Mouse (Mus musculus): Measurements from ENCODE around the gene Zfp524. TPM values are rescaled to one million over a fixed set of nuclear protein-coding genes. Genes with fewer than 3 reads are reported as not detected.

Gene Zfp524
- polyA plus RNA-seq, 1 experiment from 2014 or later = 9.1 TPM

DNA sequence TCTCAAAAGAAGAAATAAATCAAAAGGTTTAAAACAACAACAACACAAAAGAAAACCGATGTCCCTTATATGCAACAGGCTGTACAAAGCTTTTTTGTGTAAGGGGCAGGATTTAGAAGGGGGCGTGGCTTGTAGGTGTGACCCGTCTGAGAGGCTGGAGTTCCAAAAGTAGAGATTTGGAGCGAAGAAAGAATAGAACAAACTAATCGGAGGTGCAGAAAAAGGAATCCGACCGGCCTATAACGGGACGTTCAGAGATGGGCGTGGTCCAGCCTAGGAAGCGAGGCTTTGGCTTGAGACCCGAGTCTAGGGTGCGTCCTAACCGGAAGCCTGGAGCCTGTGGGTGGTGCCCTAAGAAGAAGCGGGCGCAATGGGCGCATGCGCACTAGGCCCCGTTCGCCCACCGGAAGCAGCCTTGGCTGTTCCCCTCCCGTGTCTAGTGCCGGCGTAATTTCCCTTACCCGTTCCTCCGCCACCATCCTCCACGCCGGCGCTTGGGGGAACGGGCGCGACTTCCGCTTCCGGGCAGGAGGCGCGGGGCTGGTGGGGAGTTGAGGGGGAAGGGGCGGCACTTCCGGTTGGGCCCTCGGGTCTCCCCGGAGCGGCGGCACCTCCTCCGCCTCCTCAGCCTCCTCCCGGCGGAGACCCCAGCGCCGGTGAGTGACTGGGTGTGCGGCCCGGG lies 5.9 kb downstream of the Zfp524 start, which contains the start of the genes Zfp865 and Ccdc106:
TSS of gene Zfp865 (plus strand) at position 377 of the 682 bp plus-strand sequence.
TSS of gene Ccdc106 (plus strand) at position 554 of the 682 bp plus-strand sequence.
- WGBS (ENCODE audit: insufficient replicate concordance) = under 1% methylated on average over 36 of the region's 49 CpGs
- peak; percentile 47; the same call in 1 of the 2 replicates for TF ChIP-seq EP300 (IDR thresholded peaks at IDR 0.05; ENCODE audit: low read depth)
- no peak for TF ChIP-seq CTCF (IDR thresholded peaks at IDR 0.05; ENCODE audit: low read depth)

DNA sequence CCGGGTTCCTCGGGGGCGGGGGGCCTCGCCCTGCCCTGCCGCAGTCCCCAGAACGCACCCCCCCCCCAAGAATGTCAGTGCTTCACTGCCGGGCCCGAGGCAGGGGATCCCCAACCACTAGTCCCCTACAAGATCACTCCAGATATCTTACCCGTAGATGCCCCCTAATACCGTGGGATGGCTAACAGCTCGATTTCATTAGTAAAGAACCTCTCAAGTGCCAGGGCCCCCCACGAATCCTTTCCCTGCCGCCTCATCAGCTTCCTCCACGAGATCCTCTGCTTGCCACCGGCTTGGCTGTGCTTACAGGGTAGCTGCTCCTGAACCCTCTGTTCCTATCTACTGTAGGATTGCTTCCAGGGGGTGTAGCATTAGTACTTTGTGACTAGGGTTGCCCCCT lies 6.5 kb downstream of the Zfp524 start:
- peaks cover 11% of the 10 kb centered on the region for H3K4me1 ChIP-seq (ENCODE audit: insufficient read depth)
- H3K27me3 ChIP-seq (ENCODE audit: insufficient read depth, low read length) = no peaks in the 10 kb centered on the region
- H3K36me3 ChIP-seq (replicated peaks; ENCODE audit: insufficient read depth, low read length) = peaks cover 21% of the 10 kb centered on the region
- H3K4me3 ChIP-seq (ENCODE audit: low read depth, low read length) = peak overlapping the region; percentile 99
- peak overlapping the region; percentile 99 for H3K9ac ChIP-seq (replicated peaks)
- ATAC-seq (no peak), DNase-seq (no peak)
- no peak for TF ChIP-seq EP300 (IDR thresholded peaks at IDR 0.05; ENCODE audit: low read depth)
- no peak for TF ChIP-seq CTCF (IDR thresholded peaks at IDR 0.05; ENCODE audit: low read depth)
- peak overlapping the region; percentile 99 for H3K27ac ChIP-seq (ENCODE audit: low read depth)
- H3K9me3 ChIP-seq (ENCODE audit: low read length) = no peaks in the 10 kb centered on the region
- peak overlapping the region; percentile 90 for H3K4me2 ChIP-seq (ENCODE audit: low read depth, low read length)
- under 1% methylated on average over 15 of the region's 15 CpGs for WGBS (ENCODE audit: insufficient replicate concordance)

More for the DNA sequence above, 5.9 kb downstream of the Zfp524 start, which contains the start of the genes Zfp865 and Ccdc106:
- peak; percentile 91 for ATAC-seq
- Histone ChIP-seq H3K9ac (replicated peaks) (peak within 1 kb of the TSS; percentile 99), H3K27ac (ENCODE audit: low read depth) (peak within 1 kb of the TSS; percentile 99), H3K4me1 (ENCODE audit: insufficient read depth) (peaks cover 13% of the 10 kb centered on the region), H3K36me3 (replicated peaks; ENCODE audit: insufficient read depth, low read length) (peaks cover 21% of the 10 kb centered on the region), H3K4me2 (ENCODE audit: low read depth, low read length) (peak within 1 kb of the TSS; percentile 90), H3K9me3 (ENCODE audit: low read length) (no peaks in the 10 kb centered on the region), H3K4me3 (ENCODE audit: low read depth, low read length) (peak within 1 kb of the TSS; percentile 99), H3K27me3 (ENCODE audit: insufficient read depth, low read length) (no peaks in the 10 kb centered on the region)
- DNase-seq = peak; percentile 98

DNA sequence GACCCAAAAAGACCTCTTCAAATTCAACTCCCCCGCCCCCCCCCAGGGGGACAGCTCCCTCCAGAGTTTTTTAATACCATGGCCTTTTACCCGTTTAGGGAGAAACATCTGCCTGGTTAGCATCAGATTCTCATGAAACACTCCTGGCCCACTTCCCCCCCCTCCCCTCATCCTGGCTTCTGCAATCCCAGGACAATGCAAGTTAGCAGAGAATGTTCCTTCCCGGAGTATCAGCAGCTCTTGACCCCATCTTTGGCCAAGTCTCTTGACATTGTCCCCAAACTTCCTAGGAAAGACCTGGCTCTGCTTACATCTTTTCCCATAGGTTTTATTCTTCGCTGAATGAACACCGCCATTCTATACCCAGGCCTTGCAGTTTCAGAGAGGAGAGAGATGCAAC lies 7.0 kb downstream of the Zfp524 start:
- peak overlapping the region; percentile 90 for H3K4me2 ChIP-seq (ENCODE audit: low read depth, low read length)
- DNase-seq (no peak), ATAC-seq (no peak)
- H3K36me3 ChIP-seq (replicated peaks; ENCODE audit: insufficient read depth, low read length) = peaks cover 21% of the 10 kb centered on the region
- WGBS (ENCODE audit: insufficient replicate concordance) = 44% methylated on average over 5 of the region's 5 CpGs
- no peaks in the 10 kb centered on the region for H3K9me3 ChIP-seq (ENCODE audit: low read length)
- H3K4me1 ChIP-seq (ENCODE audit: insufficient read depth) = peaks cover 6% of the 10 kb centered on the region; the same call in 1 of the 2 replicates
- peak overlapping the region; percentile 99 for H3K27ac ChIP-seq (ENCODE audit: low read depth)
- peak overlapping the region; percentile 99 for H3K9ac ChIP-seq (replicated peaks)
- peak overlapping the region; percentile 99 for H3K4me3 ChIP-seq (ENCODE audit: low read depth, low read length)
- no peaks in the 10 kb centered on the region for H3K27me3 ChIP-seq (ENCODE audit: insufficient read depth, low read length)
- TF ChIP-seq CTCF (IDR thresholded peaks at IDR 0.05; ENCODE audit: low read depth) (no peak), EP300 (IDR thresholded peaks at IDR 0.05; ENCODE audit: low read depth) (0 out of 2 replicates have a peak, but pooled peaks have one; percentile 8)

DNA sequence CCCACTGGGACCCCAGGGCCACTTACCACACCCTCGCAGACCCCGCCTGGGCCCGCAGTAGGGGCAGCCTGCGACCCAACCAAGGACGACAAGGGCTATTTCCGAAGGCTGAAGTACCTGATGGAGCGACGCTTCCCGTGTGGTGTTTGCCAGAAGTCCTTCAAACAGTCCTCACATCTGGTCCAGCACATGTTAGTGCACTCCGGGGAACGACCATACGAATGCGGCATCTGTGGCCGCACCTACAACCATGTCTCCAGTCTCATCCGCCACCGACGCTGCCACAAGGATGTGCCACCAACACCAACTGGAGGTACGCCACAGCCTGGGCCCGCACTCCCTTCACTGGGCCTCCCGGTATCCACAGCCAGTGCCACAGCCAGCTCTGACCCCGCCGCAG lies 15.3 kb downstream of the Zfp524 start:
- Histone ChIP-seq H3K4me2 (ENCODE audit: low read depth, low read length) (no peak overlapping the region), H3K27ac (ENCODE audit: low read depth) (no peak overlapping the region), H3K9me3 (ENCODE audit: low read length) (peaks cover 29% of the 10 kb centered on the region), H3K9ac (replicated peaks) (no peak overlapping the region), H3K4me3 (ENCODE audit: low read depth, low read length) (no peak overlapping the region), H3K4me1 (ENCODE audit: insufficient read depth) (no peaks in the 10 kb centered on the region), H3K27me3 (ENCODE audit: insufficient read depth, low read length) (no peaks in the 10 kb centered on the region), H3K36me3 (replicated peaks; ENCODE audit: insufficient read depth, low read length) (peaks cover 50% of the 10 kb centered on the region)
- TF ChIP-seq EP300 (IDR thresholded peaks at IDR 0.05; ENCODE audit: low read depth) (no peak), CTCF (IDR thresholded peaks at IDR 0.05; ENCODE audit: low read depth) (no peak)
- 95% methylated on average over 22 of the region's 22 CpGs for WGBS (ENCODE audit: insufficient replicate concordance)
- no peak for ATAC-seq
- DNase-seq = no peak

DNA sequence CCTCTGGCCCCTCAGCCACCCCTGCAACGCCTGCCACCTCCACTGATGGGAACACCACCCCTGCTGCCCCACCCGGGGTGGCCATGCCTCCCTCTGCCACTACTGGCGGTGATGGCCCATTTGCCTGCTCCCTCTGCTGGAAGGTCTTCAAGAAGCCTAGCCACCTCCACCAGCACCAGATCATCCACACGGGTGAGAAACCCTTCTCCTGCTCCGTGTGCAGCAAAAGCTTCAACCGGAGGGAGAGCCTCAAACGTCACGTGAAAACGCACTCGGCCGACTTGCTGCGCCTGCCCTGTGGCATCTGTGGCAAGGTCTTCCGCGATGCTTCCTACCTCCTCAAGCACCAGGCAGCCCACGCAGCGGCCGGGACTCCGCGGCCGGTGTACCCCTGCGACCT lies 15.7 kb downstream of the Zfp524 start:
- no peaks in the 10 kb centered on the region for H3K4me1 ChIP-seq (ENCODE audit: insufficient read depth)
- 90% methylated on average over 21 of the region's 21 CpGs for WGBS (ENCODE audit: insufficient replicate concordance)
- peaks cover 29% of the 10 kb centered on the region for H3K9me3 ChIP-seq (ENCODE audit: low read length)
- H3K27me3 ChIP-seq (ENCODE audit: insufficient read depth, low read length) = no peaks in the 10 kb centered on the region
- no peak overlapping the region for H3K4me3 ChIP-seq (ENCODE audit: low read depth, low read length)
- no peak for ATAC-seq
- H3K36me3 ChIP-seq (replicated peaks; ENCODE audit: insufficient read depth, low read length) = peaks cover 50% of the 10 kb centered on the region
- no peak for DNase-seq
- no peak overlapping the region for H3K27ac ChIP-seq (ENCODE audit: low read depth)
- TF ChIP-seq CTCF (IDR thresholded peaks at IDR 0.05; ENCODE audit: low read depth) (no peak), EP300 (IDR thresholded peaks at IDR 0.05; ENCODE audit: low read depth) (no peak)
- H3K9ac ChIP-seq (replicated peaks) = no peak overlapping the region
- H3K4me2 ChIP-seq (ENCODE audit: low read depth, low read length) = no peak overlapping the region

DNA sequence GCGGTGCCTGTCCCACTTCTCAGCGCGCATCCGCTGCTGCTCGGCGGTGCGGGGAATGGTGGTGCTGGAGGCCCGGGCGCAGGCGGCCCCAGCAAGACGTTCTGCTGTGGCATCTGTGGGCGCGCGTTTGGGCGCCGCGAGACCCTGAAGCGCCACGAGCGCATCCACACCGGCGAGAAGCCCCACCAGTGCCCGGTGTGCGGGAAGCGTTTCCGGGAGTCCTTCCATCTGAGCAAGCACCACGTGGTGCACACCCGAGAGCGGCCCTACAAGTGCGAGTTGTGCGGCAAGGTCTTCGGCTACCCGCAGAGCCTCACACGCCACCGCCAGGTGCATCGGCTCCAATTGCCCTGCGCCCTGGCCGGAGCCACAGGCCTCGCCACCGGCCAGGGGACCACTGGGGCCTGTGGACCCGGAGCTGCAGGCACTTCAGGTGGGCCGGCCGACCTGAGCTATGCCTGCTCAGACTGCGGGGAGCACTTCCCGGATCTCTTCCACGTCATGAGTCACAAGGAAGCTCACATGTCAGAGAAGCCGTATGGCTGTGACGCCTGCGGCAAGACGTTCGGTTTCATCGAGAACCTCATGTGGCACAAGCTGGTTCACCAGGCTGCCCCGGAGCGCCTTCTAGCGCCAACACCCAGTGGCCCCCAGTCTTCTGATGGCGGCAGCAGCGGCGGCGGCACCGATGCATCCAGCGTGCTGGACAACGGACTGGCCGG lies 16.5 kb downstream of the Zfp524 start:
- H3K4me1 ChIP-seq (ENCODE audit: insufficient read depth) = no peaks in the 10 kb centered on the region
- no peak overlapping the region for H3K4me2 ChIP-seq (ENCODE audit: low read depth, low read length)
- H3K27ac ChIP-seq (ENCODE audit: low read depth) = no peak overlapping the region
- peaks cover 50% of the 10 kb centered on the region for H3K36me3 ChIP-seq (replicated peaks; ENCODE audit: insufficient read depth, low read length)
- 93% methylated on average over 57 of the region's 63 CpGs for WGBS (ENCODE audit: insufficient replicate concordance)
- ATAC-seq (no peak), DNase-seq (no peak)
- H3K9me3 ChIP-seq (ENCODE audit: low read length) = peaks cover 29% of the 10 kb centered on the region
- TF ChIP-seq EP300 (IDR thresholded peaks at IDR 0.05; ENCODE audit: low read depth) = no peak
- TF ChIP-seq CTCF (IDR thresholded peaks at IDR 0.05; ENCODE audit: low read depth) = no peak
- no peaks in the 10 kb centered on the region for H3K27me3 ChIP-seq (ENCODE audit: insufficient read depth, low read length)
- H3K9ac ChIP-seq (replicated peaks) = no peak overlapping the region
- no peak overlapping the region for H3K4me3 ChIP-seq (ENCODE audit: low read depth, low read length)
